Mouse (Mus musculus): ENCODE measurements around the gene Adora2b. TPM values are rescaled to one million over a fixed set of nuclear protein-coding genes. Genes with fewer than 3 reads are reported as not detected.

The Adora2b gene
- polyA plus RNA-seq, 1 experiment, result 1.3 TPM

DNA sequence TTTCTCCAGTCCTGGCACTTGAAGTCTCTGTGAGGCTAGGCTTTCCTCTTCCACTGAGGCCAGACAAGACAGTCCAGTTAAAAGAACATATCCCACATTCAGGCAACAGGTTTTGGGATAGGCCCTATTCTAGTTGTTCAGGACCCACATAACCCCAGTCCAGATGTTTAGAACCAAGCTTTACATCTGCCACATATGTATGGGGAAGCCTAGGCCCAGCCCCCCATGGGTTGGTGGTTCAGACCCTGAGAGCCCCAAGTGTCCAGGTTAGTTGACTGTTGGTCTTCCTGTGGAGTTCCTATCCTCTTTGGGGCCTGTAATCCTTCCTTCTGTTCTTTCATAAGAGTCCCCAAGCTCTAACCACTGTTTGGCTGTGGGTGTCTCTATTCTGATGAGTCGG lies 38.9 kb downstream of the Adora2b start:
- H3K4me1 ChIP-seq (ENCODE audit: control insufficient read depth, insufficient read depth, insufficient read length), result no peaks in the 10 kb centered on the region
- no peak overlapping the region for H3K27ac ChIP-seq (ENCODE audit: insufficient read depth, low read length)
- TF ChIP-seq CTCF (IDR thresholded peaks at IDR 0.05; ENCODE audit: extremely low read depth, insufficient read depth, insufficient read length, insufficient replicate concordance) (no peak), POLR2A (IDR thresholded peaks at IDR 0.05; ENCODE audit: low read depth, low read length) (no peak)
- no peaks in the 10 kb centered on the region for H3K36me3 ChIP-seq (ENCODE audit: control insufficient read depth, insufficient read depth, low read length)
- no peaks in the 10 kb centered on the region for H3K27me3 ChIP-seq (ENCODE audit: control insufficient read depth, insufficient read depth, low read length)
- no peak for DNase-seq (ENCODE audit: low read depth in 1 of 2, low spot score in 2 of 2)
- H3K4me3 ChIP-seq (ENCODE audit: extremely low read depth, insufficient read depth, insufficient read length), result no peak overlapping the region
- WGBS, result 93% methylated on average over 1 of the region's 1 CpGs

DNA sequence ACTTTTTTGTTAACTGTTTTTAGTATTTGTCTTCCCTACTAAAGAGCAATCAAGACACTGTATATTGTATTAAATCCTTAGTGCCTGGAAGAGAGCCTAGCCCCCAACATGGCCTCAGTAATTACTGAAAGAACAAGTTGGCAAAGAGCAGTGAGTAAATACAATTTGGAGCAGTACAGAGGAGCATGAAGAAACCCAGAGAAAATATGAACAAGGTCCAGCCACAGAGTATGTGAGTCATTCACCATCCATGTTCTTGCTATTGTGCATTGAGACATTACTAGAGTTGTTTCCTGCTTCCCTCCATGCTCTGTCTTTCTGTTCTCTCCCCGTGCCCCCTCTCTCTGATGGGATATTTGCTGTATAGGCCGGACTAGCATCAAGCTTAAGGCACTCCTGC lies 45.3 kb downstream of the Adora2b start:
- H3K4me1 ChIP-seq (ENCODE audit: control insufficient read depth, insufficient read depth, insufficient read length), result no peaks in the 10 kb centered on the region
- no peak overlapping the region for H3K4me3 ChIP-seq (ENCODE audit: extremely low read depth, insufficient read depth, insufficient read length)
- H3K36me3 ChIP-seq (ENCODE audit: control insufficient read depth, insufficient read depth, low read length), result peaks cover 2% of the 10 kb centered on the region; the same call in 1 of the 2 replicates
- DNase-seq (ENCODE audit: low read depth in 1 of 2, low spot score in 2 of 2), result no peak
- TF ChIP-seq POLR2A (IDR thresholded peaks at IDR 0.05; ENCODE audit: low read depth, low read length) (no peak), CTCF (IDR thresholded peaks at IDR 0.05; ENCODE audit: extremely low read depth, insufficient read depth, insufficient read length, insufficient replicate concordance) (no peak)
- no peak overlapping the region for H3K27ac ChIP-seq (ENCODE audit: insufficient read depth, low read length)
- H3K27me3 ChIP-seq (ENCODE audit: control insufficient read depth, insufficient read depth, low read length), result no peaks in the 10 kb centered on the region
- 98% methylated on average over 2 of the region's 2 CpGs for WGBS

DNA sequence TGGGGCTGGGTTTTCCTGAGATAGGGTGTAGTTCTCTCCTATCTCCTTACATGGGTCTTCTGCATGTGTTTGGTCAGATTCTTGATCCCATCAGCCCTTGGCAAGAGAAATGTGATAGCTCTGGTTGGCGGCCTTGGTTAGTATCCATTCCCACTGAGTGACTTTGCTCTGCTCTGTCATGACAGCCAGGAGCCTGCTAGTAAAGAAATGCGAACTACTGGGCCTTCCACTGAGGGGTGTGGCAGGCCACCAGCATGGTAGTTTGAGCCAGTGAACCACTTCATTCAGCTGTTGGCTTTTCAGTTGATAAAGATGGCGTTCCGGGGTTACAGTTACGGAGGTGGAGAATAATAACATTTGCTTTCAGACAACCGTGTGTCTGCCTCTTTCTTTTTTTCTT lies 50.1 kb downstream of the Adora2b start:
- H3K4me1 ChIP-seq (ENCODE audit: control insufficient read depth, insufficient read depth, insufficient read length), result no peaks in the 10 kb centered on the region
- no peak for DNase-seq (ENCODE audit: low read depth in 1 of 2, low spot score in 2 of 2)
- WGBS, result 94% methylated on average over 6 of the region's 6 CpGs
- no peaks in the 10 kb centered on the region for H3K27me3 ChIP-seq (ENCODE audit: control insufficient read depth, insufficient read depth, low read length)
- no peak for TF ChIP-seq POLR2A (IDR thresholded peaks at IDR 0.05; ENCODE audit: low read depth, low read length)
- TF ChIP-seq CTCF (IDR thresholded peaks at IDR 0.05; ENCODE audit: extremely low read depth, insufficient read depth, insufficient read length, insufficient replicate concordance), result no peak
- H3K36me3 ChIP-seq (ENCODE audit: control insufficient read depth, insufficient read depth, low read length), result peaks cover 4% of the 10 kb centered on the region; the same call in 1 of the 2 replicates
- no peak overlapping the region for H3K27ac ChIP-seq (ENCODE audit: insufficient read depth, low read length)
- H3K4me3 ChIP-seq (ENCODE audit: extremely low read depth, insufficient read depth, insufficient read length), result no peak overlapping the region

GRCm38 (mm10) chr11:62305866-62306265 lies 57.1 kb downstream of the Adora2b start:
- no peak for DNase-seq (ENCODE audit: low read depth in 1 of 2, low spot score in 2 of 2)
- peaks cover 7% of the 10 kb centered on the region for H3K36me3 ChIP-seq (ENCODE audit: control insufficient read depth, insufficient read depth, low read length)
- H3K27ac ChIP-seq (ENCODE audit: insufficient read depth, low read length), result no peak overlapping the region
- TF ChIP-seq POLR2A (IDR thresholded peaks at IDR 0.05; ENCODE audit: low read depth, low read length) (no peak), CTCF (IDR thresholded peaks at IDR 0.05; ENCODE audit: extremely low read depth, insufficient read depth, insufficient read length, insufficient replicate concordance) (no peak)
- no peaks in the 10 kb centered on the region for H3K27me3 ChIP-seq (ENCODE audit: control insufficient read depth, insufficient read depth, low read length)
- WGBS, result 97% methylated on average over 2 of the region's 2 CpGs
- H3K4me3 ChIP-seq (ENCODE audit: extremely low read depth, insufficient read depth, insufficient read length), result no peak overlapping the region
- no peaks in the 10 kb centered on the region for H3K4me1 ChIP-seq (ENCODE audit: control insufficient read depth, insufficient read depth, insufficient read length)

DNA sequence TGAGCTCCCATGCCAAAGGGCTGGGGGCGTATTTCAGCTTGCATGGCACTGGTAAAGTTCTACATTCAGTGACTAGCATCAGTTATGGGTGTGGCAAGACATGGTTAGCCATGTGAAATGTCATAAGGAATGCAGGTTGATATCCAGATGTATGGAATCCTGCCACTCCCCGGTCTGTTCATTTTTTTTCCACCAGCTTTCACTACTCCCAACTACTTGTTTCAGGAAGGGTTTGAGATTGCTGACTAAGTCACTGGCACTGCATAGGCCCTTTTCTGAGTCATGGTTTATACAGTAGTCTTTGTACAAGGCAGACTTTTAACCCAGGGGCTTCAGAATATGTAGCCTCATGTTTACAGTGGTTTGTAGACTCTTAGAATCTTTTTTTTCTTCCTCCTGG lies 60.5 kb downstream of the Adora2b start:
- Histone ChIP-seq H3K27me3 (ENCODE audit: control insufficient read depth, insufficient read depth, low read length) (no peaks in the 10 kb centered on the region), H3K27ac (ENCODE audit: insufficient read depth, low read length) (no peak overlapping the region), H3K4me1 (ENCODE audit: control insufficient read depth, insufficient read depth, insufficient read length) (no peaks in the 10 kb centered on the region), H3K4me3 (ENCODE audit: extremely low read depth, insufficient read depth, insufficient read length) (no peak overlapping the region), H3K36me3 (ENCODE audit: control insufficient read depth, insufficient read depth, low read length) (peaks cover 15% of the 10 kb centered on the region)
- no peak for DNase-seq (ENCODE audit: low read depth in 1 of 2, low spot score in 2 of 2)
- TF ChIP-seq CTCF (IDR thresholded peaks at IDR 0.05; ENCODE audit: extremely low read depth, insufficient read depth, insufficient read length, insufficient replicate concordance), result no peak
- no peak for TF ChIP-seq POLR2A (IDR thresholded peaks at IDR 0.05; ENCODE audit: low read depth, low read length)
- 94% methylated on average over 2 of the region's 2 CpGs for WGBS

DNA sequence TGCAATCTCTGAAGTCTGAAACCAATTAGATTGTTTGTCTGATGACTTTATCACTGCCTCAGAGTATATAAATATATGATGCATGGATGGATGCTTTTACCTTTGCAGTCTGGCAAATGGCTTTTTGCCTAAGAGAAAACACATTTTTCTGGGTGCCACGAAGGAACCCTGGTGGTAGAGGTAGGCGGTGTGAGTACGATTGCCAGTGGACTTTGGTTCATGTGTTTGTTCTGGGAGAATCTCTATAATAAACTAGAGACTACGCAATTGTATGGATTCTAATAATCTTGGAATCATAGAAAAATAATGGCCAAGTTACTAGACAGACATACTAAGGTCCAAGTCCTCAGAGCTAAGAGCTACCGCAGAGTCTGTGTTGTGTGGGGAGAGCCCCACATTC lies 66.2 kb downstream of the Adora2b start:
- Histone ChIP-seq H3K4me3 (ENCODE audit: extremely low read depth, insufficient read depth, insufficient read length) (no peak overlapping the region), H3K36me3 (ENCODE audit: control insufficient read depth, insufficient read depth, low read length) (peaks cover 32% of the 10 kb centered on the region), H3K27ac (ENCODE audit: insufficient read depth, low read length) (no peak overlapping the region), H3K27me3 (ENCODE audit: control insufficient read depth, insufficient read depth, low read length) (no peaks in the 10 kb centered on the region), H3K4me1 (ENCODE audit: control insufficient read depth, insufficient read depth, insufficient read length) (no peaks in the 10 kb centered on the region)
- WGBS, result 96% methylated on average over 5 of the region's 5 CpGs
- TF ChIP-seq CTCF (IDR thresholded peaks at IDR 0.05; ENCODE audit: extremely low read depth, insufficient read depth, insufficient read length, insufficient replicate concordance) (no peak), POLR2A (IDR thresholded peaks at IDR 0.05; ENCODE audit: low read depth, low read length) (no peak)
- DNase-seq (ENCODE audit: low read depth in 1 of 2, low spot score in 2 of 2), result no peak

Other genes starting within 250 kb of the Adora2b start
- gene Zswim7, start 32.4 kb downstream of the Adora2b start, polyA plus RNA-seq (2012; rRNA removed), result 4.4 and 5.7 TPM in 2 replicates
- gene Ttc19, start 32.5 kb downstream of the Adora2b start, polyA plus RNA-seq (2012; rRNA removed), result 4.4 and 5.3 TPM in 2 replicates
- gene Pigl, start 209.5 kb downstream of the Adora2b start, polyA plus RNA-seq (2012; rRNA removed), result 4.1 and 4.5 TPM in 2 replicates
- 78.5 and 84.5 TPM in 2 replicates for gene Ncor1, start 209.6 kb downstream of the Adora2b start, polyA plus RNA-seq (2012; rRNA removed)

Measured in spleen, adult 2 months (tissue).